Mouse (Mus musculus): ENCODE data around the gene Nmur2. TPM values are rescaled to one million over a fixed set of nuclear protein-coding genes. Genes with fewer than 3 reads are reported as not detected.

Nmur2 gene
- polyA plus RNA-seq, 1 experiment from 2014 or later, result not detected

DNA sequence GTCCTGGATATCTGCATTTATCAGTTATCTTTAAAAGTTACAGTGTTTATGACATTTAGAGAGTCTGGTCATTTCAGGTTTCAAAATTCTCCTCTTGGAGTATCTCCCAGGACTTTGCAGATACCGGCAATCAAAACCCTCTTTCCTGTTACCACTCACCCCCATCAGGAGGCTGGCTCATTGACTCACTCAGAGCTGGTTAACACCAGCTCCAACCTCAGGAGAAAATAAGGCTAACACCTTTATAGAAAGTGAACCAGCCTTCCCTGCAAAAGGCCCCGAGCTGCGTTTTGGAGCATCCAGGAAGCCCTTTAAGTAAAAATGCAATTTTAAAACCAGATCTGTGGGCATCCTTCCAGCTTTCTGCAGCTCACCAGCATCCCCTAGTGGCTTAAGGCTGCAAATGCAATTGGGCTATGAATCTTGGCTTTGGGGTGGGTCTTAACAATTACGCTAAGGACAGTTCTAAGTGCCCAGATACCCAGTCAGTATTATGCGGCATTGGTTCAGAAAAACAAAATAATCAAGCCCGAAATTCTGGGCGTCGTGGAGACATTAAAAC, 49.2 kb downstream of the Nmur2 start:
- Histone ChIP-seq H3K27ac (replicated peaks in 1 of 2; ENCODE audit: control insufficient read depth in 1 of 2, insufficient read depth in 1 of 2, low read depth in 2 of 2, low read length in 2 of 2) (no peak overlapping the region), H3K9me3 (ENCODE audit: control insufficient read depth, low read length) (no peaks in the 10 kb centered on the region), H3K4me3 (ENCODE audit: control insufficient read depth in 1 of 2, insufficient read depth in 1 of 2, low read depth in 1 of 2, low read length in 2 of 2) (no peak overlapping the region), H3K36me3 (ENCODE audit: control insufficient read depth, insufficient read depth, low read length) (no peaks in the 10 kb centered on the region), H3K4me2 (ENCODE audit: low read length) (no peak overlapping the region), H3K9ac (ENCODE audit: low read length) (no peak overlapping the region), H3K4me1 (ENCODE audit: control insufficient read depth in 2 of 2, insufficient read depth in 2 of 2, low read length in 2 of 2) (no peaks in the 10 kb centered on the region), H3K27me3 (ENCODE audit: control insufficient read depth, insufficient read depth, low read length) (no peaks in the 10 kb centered on the region)
- WGBS, result 8% methylated on average over 8 of the region's 8 CpGs
- ATAC-seq (ENCODE audit: insufficient number of reproducible peaks, insufficient read depth, low FRiP score, low read depth), result no peak

DNA sequence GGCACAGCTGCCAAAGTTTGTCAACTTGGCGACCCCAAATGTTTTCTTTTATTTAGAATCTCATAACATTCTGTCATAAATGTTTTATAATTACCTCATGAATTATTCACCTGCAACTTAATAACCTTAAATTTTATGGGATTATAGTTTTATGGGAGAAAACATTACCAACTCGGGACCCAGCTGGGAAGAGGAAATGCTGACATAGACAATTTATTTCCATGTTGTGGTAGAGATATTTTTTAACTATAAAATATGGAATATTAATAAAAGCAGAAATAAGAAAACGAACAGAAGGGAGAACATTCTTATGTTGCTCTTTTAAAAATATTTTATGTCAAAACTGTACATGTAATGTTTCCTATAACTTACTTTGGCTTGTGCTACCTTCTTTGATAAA, 56.2 kb downstream of the Nmur2 start:
- no peaks in the 10 kb centered on the region for H3K36me3 ChIP-seq (ENCODE audit: control insufficient read depth, insufficient read depth, low read length)
- no peak overlapping the region for H3K4me2 ChIP-seq (ENCODE audit: low read length)
- ATAC-seq (ENCODE audit: insufficient number of reproducible peaks, insufficient read depth, low FRiP score, low read depth), result no peak
- no peaks in the 10 kb centered on the region for H3K27me3 ChIP-seq (ENCODE audit: control insufficient read depth, insufficient read depth, low read length)
- no peak overlapping the region for H3K27ac ChIP-seq (replicated peaks in 1 of 2; ENCODE audit: control insufficient read depth in 1 of 2, insufficient read depth in 1 of 2, low read depth in 2 of 2, low read length in 2 of 2)
- no peaks in the 10 kb centered on the region for H3K9me3 ChIP-seq (ENCODE audit: control insufficient read depth, low read length)
- no peak overlapping the region for H3K4me3 ChIP-seq (ENCODE audit: control insufficient read depth in 1 of 2, insufficient read depth in 1 of 2, low read depth in 1 of 2, low read length in 2 of 2)
- WGBS, result 57% methylated on average over 3 of the region's 3 CpGs
- no peaks in the 10 kb centered on the region for H3K4me1 ChIP-seq (ENCODE audit: control insufficient read depth in 2 of 2, insufficient read depth in 2 of 2, low read length in 2 of 2)
- H3K9ac ChIP-seq (ENCODE audit: low read length), result no peak overlapping the region

DNA sequence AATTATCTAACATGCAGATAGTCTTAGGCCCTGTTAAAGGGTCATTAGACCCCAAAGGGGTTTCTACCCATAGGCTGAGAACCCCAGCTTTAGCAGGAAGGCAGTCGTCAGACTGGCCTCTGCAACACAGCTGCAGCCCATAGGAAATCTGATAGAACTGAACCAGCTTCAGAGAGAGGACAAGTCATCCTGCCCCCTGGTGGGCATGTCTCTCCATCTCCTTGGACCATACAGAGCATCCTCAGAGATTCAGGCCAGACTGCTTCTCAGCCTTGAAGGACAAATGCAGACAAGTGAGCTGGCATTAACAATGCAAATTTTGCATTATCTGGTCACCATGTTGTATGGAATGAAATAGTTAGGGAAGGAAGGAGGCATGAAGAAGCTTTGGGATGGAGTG, 59.2 kb downstream of the Nmur2 start:
- 46% methylated on average over 1 of the region's 1 CpGs for WGBS
- Histone ChIP-seq H3K4me3 (ENCODE audit: control insufficient read depth in 1 of 2, insufficient read depth in 1 of 2, low read depth in 1 of 2, low read length in 2 of 2) (no peak overlapping the region), H3K4me1 (ENCODE audit: control insufficient read depth in 2 of 2, insufficient read depth in 2 of 2, low read length in 2 of 2) (no peaks in the 10 kb centered on the region), H3K27me3 (ENCODE audit: control insufficient read depth, insufficient read depth, low read length) (no peaks in the 10 kb centered on the region), H3K36me3 (ENCODE audit: control insufficient read depth, insufficient read depth, low read length) (no peaks in the 10 kb centered on the region), H3K27ac (replicated peaks in 1 of 2; ENCODE audit: control insufficient read depth in 1 of 2, insufficient read depth in 1 of 2, low read depth in 2 of 2, low read length in 2 of 2) (no peak overlapping the region), H3K9ac (ENCODE audit: low read length) (no peak overlapping the region), H3K4me2 (ENCODE audit: low read length) (no peak overlapping the region), H3K9me3 (ENCODE audit: control insufficient read depth, low read length) (no peaks in the 10 kb centered on the region)
- ATAC-seq (ENCODE audit: insufficient number of reproducible peaks, insufficient read depth, low FRiP score, low read depth), result no peak

DNA sequence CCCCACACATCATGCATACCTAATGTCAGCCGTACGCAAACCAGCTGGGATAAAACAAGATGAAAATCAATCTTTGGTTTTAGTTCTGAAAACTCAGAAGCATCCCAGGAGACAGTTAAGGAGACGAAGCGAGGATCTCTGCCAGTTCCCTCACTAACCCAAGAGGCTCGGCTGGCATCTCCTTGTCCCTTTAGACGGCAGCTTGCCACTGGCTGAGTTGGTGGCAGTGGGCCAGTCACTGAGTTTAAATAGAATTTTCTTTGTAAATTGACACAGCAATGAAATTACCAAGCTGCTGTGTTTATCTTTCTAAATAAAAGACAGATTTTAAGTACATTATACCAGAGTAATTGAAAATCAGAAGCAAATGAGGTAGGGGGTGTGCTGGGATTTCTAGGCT, 62.7 kb downstream of the Nmur2 start:
- no peaks in the 10 kb centered on the region for H3K9me3 ChIP-seq (ENCODE audit: control insufficient read depth, low read length)
- no peaks in the 10 kb centered on the region for H3K4me1 ChIP-seq (ENCODE audit: control insufficient read depth in 2 of 2, insufficient read depth in 2 of 2, low read length in 2 of 2)
- H3K9ac ChIP-seq (ENCODE audit: low read length), result no peak overlapping the region
- H3K27ac ChIP-seq (replicated peaks in 1 of 2; ENCODE audit: control insufficient read depth in 1 of 2, insufficient read depth in 1 of 2, low read depth in 2 of 2, low read length in 2 of 2), result no peak overlapping the region
- H3K4me2 ChIP-seq (ENCODE audit: low read length), result no peak overlapping the region
- no peak overlapping the region for H3K4me3 ChIP-seq (ENCODE audit: control insufficient read depth in 1 of 2, insufficient read depth in 1 of 2, low read depth in 1 of 2, low read length in 2 of 2)
- no peaks in the 10 kb centered on the region for H3K36me3 ChIP-seq (ENCODE audit: control insufficient read depth, insufficient read depth, low read length)
- WGBS, result 70% methylated on average over 6 of the region's 6 CpGs
- no peaks in the 10 kb centered on the region for H3K27me3 ChIP-seq (ENCODE audit: control insufficient read depth, insufficient read depth, low read length)
- no peak for ATAC-seq (ENCODE audit: insufficient number of reproducible peaks, insufficient read depth, low FRiP score, low read depth)

Measured in heart, embryonic 14.5 days (tissue).